Mouse (Mus musculus) CD4-positive naive resting alpha-beta T cell, adult 57 days (primary cell): Measurements from ENCODE around the gene Gm21586. TPM values are rescaled to one million over a fixed set of nuclear protein-coding genes. Genes with fewer than 3 reads are reported as not detected.

ENCODE experiments used
- total RNA-seq: library from RNA; stranded (reverse); gene quantifications from one replicate; pipeline ENCODE4 v1.2.4, GENCODE M21; 2023

Gene Gm21586
- not detected for total RNA-seq

GRCm38 (mm10) chr4:42439078-42439477 is at the start of gene Gm21586:
Gm21586 (plus strand) TSS chr4:42439378.

GRCm38 (mm10) chr4:42466452-42466851 is 27.3 kb downstream of the Gm21586 start, which contains the start of gene Gm2163:
Gm2163 (plus strand) TSS chr4:42466752.

Other genes starting within 250 kb of the Gm21586 start
- not detected for gene Gm10600, start 198.7 kb upstream of the Gm21586 start, total RNA-seq
- gene Ccl21b, start 183.6 kb upstream of the Gm21586 start, total RNA-seq, result not detected
- not detected for gene Gm21953, start 145.1 kb upstream of the Gm21586 start, total RNA-seq
- 0.24 TPM for gene Fam205a3, start 121.0 kb upstream of the Gm21586 start, total RNA-seq
- gene Gm2163, start 27.4 kb downstream of the Gm21586 start, total RNA-seq, result not detected
- gene Fam205a2, start 88.8 kb downstream of the Gm21586 start, total RNA-seq, result 0.24 TPM
- gene Gm10591, start 172.8 kb downstream of the Gm21586 start, total RNA-seq, result not detected
- not detected for gene Gm2564, start 190.3 kb downstream of the Gm21586 start, total RNA-seq
- gene Ccl27b, start 215.9 kb downstream of the Gm21586 start, total RNA-seq, result not detected
- gene Il11ra2, start 222.5 kb downstream of the Gm21586 start, total RNA-seq, result not detected